Mouse (Mus musculus) lung, adult 2 months (tissue): Measurements from ENCODE around the gene Cebpa.

ENCODE experiments used
- CTCF ChIP-seq: fragments of 200-500 bp; IDR thresholded peaks from 2 replicates; pipeline ENCODE4 v1.5.1; 2011; ENCODE audit warnings: mild to moderate bottlenecking, low read length, control low read depth; ENCODE audit not compliant: insufficient read depth
- POLR2A ChIP-seq: fragments of 200-500 bp; IDR thresholded peaks from 2 replicates; pipeline ENCODE4 v1.6.1; 2011; ENCODE audit warnings: low read depth, mild to moderate bottlenecking, control low read depth, low read length, borderline replicate concordance; ENCODE audit errors: extremely low read depth

- TF ChIP-seq CTCF (no peak), POLR2A (no peak)
Measured at GRCm38 (mm10) chr7:35124216-35124615, 5.1 kb downstream of the Cebpa start.
